Mouse (Mus musculus): ENCODE measurements around the gene Mapk8ip3. TPM values are rescaled to one million over a fixed set of nuclear protein-coding genes. Genes with fewer than 3 reads are reported as not detected.
A peak's percentile ranks its signal among the peaks of the same experiment; 100 is the strongest.
"Not testable (repeated sequence)": the region's sequence is repeated elsewhere in the genome, so short reads cannot be mapped to it uniquely, and the experiment has no call there.

The Mapk8ip3 gene
- polyA plus RNA-seq, 1 experiment from 2014 or later, result 57.5 TPM

GRCm38 (mm10) chr17:24943036-24943435 lies 6.3 kb upstream of the Mapk8ip3 start:
- Histone ChIP-seq H3K9me3 (ENCODE audit: control insufficient read depth, low read length) (no peaks in the 10 kb centered on the region), H3K9ac (ENCODE audit: low read length) (no peak overlapping the region), H3K27me3 (ENCODE audit: control insufficient read depth, insufficient read depth, low read length) (no peaks in the 10 kb centered on the region), H3K4me3 (ENCODE audit: low read depth, low read length) (no peak overlapping the region), H3K4me2 (ENCODE audit: low read depth) (no peak overlapping the region), H3K36me3 (ENCODE audit: control insufficient read depth, insufficient read depth, low read length) (peaks cover 13% of the 10 kb centered on the region), H3K27ac (ENCODE audit: low read depth, low read length) (no peak overlapping the region), H3K4me1 (ENCODE audit: control insufficient read depth, insufficient read depth, low read length) (no peaks in the 10 kb centered on the region)
- DNase-seq (ENCODE audit: low spot score) (no peak), ATAC-seq (ENCODE audit: insufficient read depth, low FRiP score, low TSS enrichment) (no peak)
- WGBS, result 91% methylated on average over 7 of the region's 7 CpGs

GRCm38 (mm10) chr17:24942453-24942852 lies 5.7 kb upstream of the Mapk8ip3 start:
- not testable (repeated sequence) for H3K9me3 ChIP-seq (ENCODE audit: control insufficient read depth, low read length); H3K9ac ChIP-seq (ENCODE audit: low read length); ATAC-seq (ENCODE audit: insufficient read depth, low FRiP score, low TSS enrichment); H3K27me3 ChIP-seq (ENCODE audit: control insufficient read depth, insufficient read depth, low read length); H3K4me3 ChIP-seq (ENCODE audit: low read depth, low read length); H3K4me1 ChIP-seq (ENCODE audit: control insufficient read depth, insufficient read depth, low read length); H3K4me2 ChIP-seq (ENCODE audit: low read depth); H3K27ac ChIP-seq (ENCODE audit: low read depth, low read length); H3K36me3 ChIP-seq (ENCODE audit: control insufficient read depth, insufficient read depth, low read length)
- peak; percentile 19 for DNase-seq (ENCODE audit: low spot score)
- 30% methylated on average over 2 of the region's 2 CpGs for WGBS

- WGBS, result 47% methylated on average over 6 of the region's 6 CpGs
- peak overlapping the region; percentile 61; the same call in 1 of the 2 replicates for H3K27ac ChIP-seq (ENCODE audit: low read depth, low read length)
Observed at GRCm38 (mm10) chr17:24937266-24937665, 489 bp upstream of the Mapk8ip3 start.

GRCm38 (mm10) chr17:24935666-24936065 lies 1.1 kb downstream of the Mapk8ip3 start:
- Histone ChIP-seq H3K27ac (ENCODE audit: low read depth, low read length) (no peak overlapping the region), H3K4me3 (ENCODE audit: low read depth, low read length) (peak overlapping the region; percentile 97), H3K9ac (ENCODE audit: low read length) (peak overlapping the region; percentile 0; the same call in 1 of the 2 replicates), H3K27me3 (ENCODE audit: control insufficient read depth, insufficient read depth, low read length) (no peaks in the 10 kb centered on the region), H3K9me3 (ENCODE audit: control insufficient read depth, low read length) (no peaks in the 10 kb centered on the region), H3K4me1 (ENCODE audit: control insufficient read depth, insufficient read depth, low read length) (peaks cover 12% of the 10 kb centered on the region), H3K36me3 (ENCODE audit: control insufficient read depth, insufficient read depth, low read length) (no peaks in the 10 kb centered on the region), H3K4me2 (ENCODE audit: low read depth) (peak overlapping the region; percentile 78)
- DNase-seq (ENCODE audit: low spot score) (no peak), ATAC-seq (ENCODE audit: insufficient read depth, low FRiP score, low TSS enrichment) (no peak)

More at GRCm38 (mm10) chr17:24937266-24937665, 489 bp upstream of the Mapk8ip3 start:
- Histone ChIP-seq H3K9me3 (ENCODE audit: control insufficient read depth, low read length) (no peaks in the 10 kb centered on the region), H3K9ac (ENCODE audit: low read length) (peak overlapping the region; percentile 87), H3K27me3 (ENCODE audit: control insufficient read depth, insufficient read depth, low read length) (no peaks in the 10 kb centered on the region), H3K36me3 (ENCODE audit: control insufficient read depth, insufficient read depth, low read length) (no peaks in the 10 kb centered on the region), H3K4me3 (ENCODE audit: low read depth, low read length) (peak overlapping the region; percentile 97), H3K4me1 (ENCODE audit: control insufficient read depth, insufficient read depth, low read length) (peaks cover 12% of the 10 kb centered on the region), H3K4me2 (ENCODE audit: low read depth) (peak overlapping the region; percentile 78)
- DNase-seq (ENCODE audit: low spot score), result no peak
- ATAC-seq (ENCODE audit: insufficient read depth, low FRiP score, low TSS enrichment), result no peak

- ATAC-seq (ENCODE audit: insufficient read depth, low FRiP score, low TSS enrichment) (no peak), DNase-seq (ENCODE audit: low spot score) (no peak)
- Histone ChIP-seq H3K27me3 (ENCODE audit: control insufficient read depth, insufficient read depth, low read length) (no peaks in the 10 kb centered on the region), H3K4me1 (ENCODE audit: control insufficient read depth, insufficient read depth, low read length) (peaks cover 12% of the 10 kb centered on the region), H3K4me3 (ENCODE audit: low read depth, low read length) (no peak overlapping the region), H3K36me3 (ENCODE audit: control insufficient read depth, insufficient read depth, low read length) (no peaks in the 10 kb centered on the region), H3K9ac (ENCODE audit: low read length) (no peak overlapping the region), H3K27ac (ENCODE audit: low read depth, low read length) (no peak overlapping the region), H3K4me2 (ENCODE audit: low read depth) (peak overlapping the region; percentile 78), H3K9me3 (ENCODE audit: control insufficient read depth, low read length) (no peaks in the 10 kb centered on the region)
- 91% methylated on average over 4 of the region's 4 CpGs for WGBS
Observed at GRCm38 (mm10) chr17:24934926-24935325, 1.9 kb downstream of the Mapk8ip3 start.

GRCm38 (mm10) chr17:24933163-24933562 lies 3.6 kb downstream of the Mapk8ip3 start:
- Histone ChIP-seq H3K9ac (ENCODE audit: low read length) (no peak overlapping the region), H3K4me1 (ENCODE audit: control insufficient read depth, insufficient read depth, low read length) (peaks cover 12% of the 10 kb centered on the region), H3K9me3 (ENCODE audit: control insufficient read depth, low read length) (no peaks in the 10 kb centered on the region), H3K36me3 (ENCODE audit: control insufficient read depth, insufficient read depth, low read length) (no peaks in the 10 kb centered on the region), H3K4me3 (ENCODE audit: low read depth, low read length) (no peak overlapping the region), H3K27ac (ENCODE audit: low read depth, low read length) (no peak overlapping the region), H3K4me2 (ENCODE audit: low read depth) (no peak overlapping the region), H3K27me3 (ENCODE audit: control insufficient read depth, insufficient read depth, low read length) (no peaks in the 10 kb centered on the region)
- DNase-seq (ENCODE audit: low spot score) (no peak), ATAC-seq (ENCODE audit: insufficient read depth, low FRiP score, low TSS enrichment) (no peak)
- 69% methylated on average over 4 of the region's 4 CpGs for WGBS

GRCm38 (mm10) chr17:24932431-24932830 lies 4.3 kb downstream of the Mapk8ip3 start:
- no peaks in the 10 kb centered on the region for H3K36me3 ChIP-seq (ENCODE audit: control insufficient read depth, insufficient read depth, low read length)
- peaks cover 12% of the 10 kb centered on the region for H3K4me1 ChIP-seq (ENCODE audit: control insufficient read depth, insufficient read depth, low read length)
- no peaks in the 10 kb centered on the region for H3K27me3 ChIP-seq (ENCODE audit: control insufficient read depth, insufficient read depth, low read length)
- 95% methylated on average over 4 of the region's 4 CpGs for WGBS
- H3K4me2 ChIP-seq (ENCODE audit: low read depth), result no peak overlapping the region
- H3K9me3 ChIP-seq (ENCODE audit: control insufficient read depth, low read length), result no peaks in the 10 kb centered on the region
- H3K4me3 ChIP-seq (ENCODE audit: low read depth, low read length), result no peak overlapping the region
- no peak for ATAC-seq (ENCODE audit: insufficient read depth, low FRiP score, low TSS enrichment)
- H3K27ac ChIP-seq (ENCODE audit: low read depth, low read length), result no peak overlapping the region
- H3K9ac ChIP-seq (ENCODE audit: low read length), result no peak overlapping the region
- no peak for DNase-seq (ENCODE audit: low spot score)

GRCm38 (mm10) chr17:24929506-24929905 lies 7.3 kb downstream of the Mapk8ip3 start:
- Histone ChIP-seq H3K36me3 (ENCODE audit: control insufficient read depth, insufficient read depth, low read length) (peaks cover 9% of the 10 kb centered on the region), H3K4me3 (ENCODE audit: low read depth, low read length) (no peak overlapping the region), H3K9ac (ENCODE audit: low read length) (no peak overlapping the region), H3K27me3 (ENCODE audit: control insufficient read depth, insufficient read depth, low read length) (no peaks in the 10 kb centered on the region), H3K27ac (ENCODE audit: low read depth, low read length) (no peak overlapping the region), H3K4me2 (ENCODE audit: low read depth) (no peak overlapping the region), H3K9me3 (ENCODE audit: control insufficient read depth, low read length) (no peaks in the 10 kb centered on the region), H3K4me1 (ENCODE audit: control insufficient read depth, insufficient read depth, low read length) (no peaks in the 10 kb centered on the region; the same call in 1 of the 2 replicates)
- 93% methylated on average over 1 of the region's 1 CpGs for WGBS
- ATAC-seq (ENCODE audit: insufficient read depth, low FRiP score, low TSS enrichment), result no peak
- no peak for DNase-seq (ENCODE audit: low spot score)

GRCm38 (mm10) chr17:24923246-24923645 lies 13.5 kb downstream of the Mapk8ip3 start:
- H3K36me3 ChIP-seq (ENCODE audit: control insufficient read depth, insufficient read depth, low read length), result peaks cover 26% of the 10 kb centered on the region
- no peak for ATAC-seq (ENCODE audit: insufficient read depth, low FRiP score, low TSS enrichment)
- 97% methylated on average over 1 of the region's 1 CpGs for WGBS
- no peak overlapping the region for H3K9ac ChIP-seq (ENCODE audit: low read length)
- H3K4me2 ChIP-seq (ENCODE audit: low read depth), result no peak overlapping the region
- no peak overlapping the region for H3K27ac ChIP-seq (ENCODE audit: low read depth, low read length)
- no peaks in the 10 kb centered on the region for H3K9me3 ChIP-seq (ENCODE audit: control insufficient read depth, low read length)
- DNase-seq (ENCODE audit: low spot score), result no peak
- no peaks in the 10 kb centered on the region for H3K4me1 ChIP-seq (ENCODE audit: control insufficient read depth, insufficient read depth, low read length)
- H3K4me3 ChIP-seq (ENCODE audit: low read depth, low read length), result no peak overlapping the region
- no peaks in the 10 kb centered on the region for H3K27me3 ChIP-seq (ENCODE audit: control insufficient read depth, insufficient read depth, low read length)

All from neural tube, embryonic 11.5 days (tissue).